Mouse (Mus musculus) heart, adult 2 months (tissue): ENCODE results near the gene 3100002H09Rik.

Experiments used
- CTCF ChIP-seq: fragments of 200-600 bp; IDR thresholded peaks from 2 replicates; pipeline ENCODE4 v1.8.1; 2022; ENCODE audit warnings: antibody characterized with exemption, mild to moderate bottlenecking, moderate library complexity
- EP300 ChIP-seq: fragments of 200-500 bp; IDR thresholded peaks from 2 replicates; pipeline ENCODE4 v1.6.1; 2011; ENCODE audit warnings: low read depth, low read length, control low read depth; ENCODE audit not compliant: insufficient read depth
- POLR2A ChIP-seq: fragments of 200-500 bp; IDR thresholded peaks from 2 replicates; pipeline ENCODE4 v1.6.1; 2011; ENCODE audit warnings: mild to moderate bottlenecking, low read depth, low read length, control low read depth; ENCODE audit not compliant: insufficient read depth

GRCm38 (mm10) chr4:124615986-124616385 lies 5.4 kb upstream of the 3100002H09Rik start:
- TF ChIP-seq CTCF = no peak
- no peak for TF ChIP-seq POLR2A
- TF ChIP-seq EP300 = no peak
